Mouse (Mus musculus) E14TG2a.4 (cell line): ENCODE measurements around the gene Ntn5.

Experiments
- H3K27me3 ChIP-seq: 2 replicates; pipeline ENCODE4 v1.6.1; 2014; ENCODE audit warnings: low read length, control low read depth; ENCODE audit not compliant: insufficient read depth
- H3K36me3 ChIP-seq: 2 replicates; pipeline ENCODE4 v1.6.1; 2014; ENCODE audit warnings: low read length, control low read depth; ENCODE audit not compliant: insufficient read depth
- H3K4me1 ChIP-seq: replicated peaks from 2 replicates; pipeline ENCODE4 v1.6.1; 2014; ENCODE audit warnings: low read depth, low read length, control low read depth
- H3K4me3 ChIP-seq: replicated peaks from 2 replicates; pipeline ENCODE4 v1.5.1; 2014; ENCODE audit warnings: mild to moderate bottlenecking, low read length
- H3K9me3 ChIP-seq: 2 replicates; pipeline ENCODE4 v1.6.1; 2014; ENCODE audit warnings: low read length, control low read depth
- CTCF ChIP-seq: conservative IDR thresholded peaks from 2 replicates; pipeline ENCODE4 v1.5.1; 2014; ENCODE audit warnings: low read length
- NANOG ChIP-seq: IDR thresholded peaks from 2 replicates; pipeline ENCODE4 v1.6.1; 2014; ENCODE audit warnings: borderline replicate concordance, low read length, mixed read lengths
- POU5F1 ChIP-seq: IDR thresholded peaks from 2 replicates; pipeline ENCODE4 v1.6.1; 2014; ENCODE audit warnings: low read length, borderline replicate concordance

Gene Ntn5

DNA sequence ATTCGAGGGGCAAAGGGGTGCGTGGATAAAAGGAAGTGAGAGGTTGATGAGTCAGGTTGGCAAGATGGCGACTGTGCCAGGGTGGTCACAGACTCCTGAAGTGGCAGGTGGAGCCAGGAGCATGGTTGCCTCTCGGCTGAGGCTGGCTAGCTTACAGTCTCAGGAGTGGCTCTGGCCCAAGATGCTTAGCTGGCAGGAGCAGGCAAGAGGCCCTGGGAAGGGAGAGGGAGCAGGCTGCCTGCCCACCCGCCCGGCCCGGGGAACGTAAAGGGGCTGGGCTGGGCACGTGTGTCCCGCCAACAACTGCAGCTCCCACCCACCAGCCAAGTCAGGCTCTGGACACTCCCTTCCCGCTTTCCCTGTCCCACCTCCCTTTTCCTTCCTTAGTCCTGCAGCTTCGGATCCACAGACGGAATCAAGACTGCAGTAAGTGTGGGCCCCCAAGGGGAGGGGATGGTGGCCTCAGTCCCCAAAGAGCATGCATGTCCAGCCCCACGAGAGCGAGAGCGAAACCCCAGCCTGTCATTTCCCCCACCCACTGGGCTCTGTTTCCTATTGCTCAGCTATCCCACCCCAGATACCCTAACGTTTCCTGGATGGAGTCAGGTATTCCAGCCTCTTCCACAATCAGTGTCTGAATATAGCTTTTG, 42.3 kb upstream of the Ntn5 start:
- H3K9me3 ChIP-seq = no peaks in the 10 kb centered on the region
- H3K27me3 ChIP-seq = peaks cover 52% of the 10 kb centered on the region
- TF ChIP-seq POU5F1 = no peak
- no peak for TF ChIP-seq NANOG
- TF ChIP-seq CTCF = no peak
- H3K4me3 ChIP-seq = no peak overlapping the region
- peaks cover 75% of the 10 kb centered on the region for H3K4me1 ChIP-seq
- H3K36me3 ChIP-seq = peaks cover 14% of the 10 kb centered on the region

DNA sequence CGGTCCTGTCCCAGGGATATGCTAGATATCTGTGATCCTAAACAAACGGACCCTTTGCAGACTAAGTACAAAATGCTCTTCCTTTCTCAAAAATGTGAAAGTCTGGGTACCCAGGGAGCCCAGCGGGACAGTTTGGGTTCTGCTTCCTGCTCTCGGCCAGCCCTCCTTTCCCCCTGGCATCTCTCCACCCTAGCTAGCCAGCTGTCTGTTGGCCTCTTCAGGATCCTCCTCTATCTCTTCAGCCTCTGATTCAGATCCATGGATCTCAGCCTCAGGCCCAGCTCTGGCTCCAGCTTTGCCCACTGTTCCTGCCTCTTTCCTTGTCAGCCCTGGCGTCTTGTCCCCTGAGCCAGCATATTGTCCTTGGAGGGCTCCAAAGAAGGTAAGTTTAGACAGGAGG, 41.7 kb upstream of the Ntn5 start:
- Histone ChIP-seq H3K36me3 (peaks cover 8% of the 10 kb centered on the region), H3K4me3 (no peak overlapping the region), H3K27me3 (peaks cover 55% of the 10 kb centered on the region), H3K9me3 (no peaks in the 10 kb centered on the region), H3K4me1 (peaks cover 71% of the 10 kb centered on the region)
- no peak for TF ChIP-seq CTCF
- no peak for TF ChIP-seq NANOG
- no peak for TF ChIP-seq POU5F1

DNA sequence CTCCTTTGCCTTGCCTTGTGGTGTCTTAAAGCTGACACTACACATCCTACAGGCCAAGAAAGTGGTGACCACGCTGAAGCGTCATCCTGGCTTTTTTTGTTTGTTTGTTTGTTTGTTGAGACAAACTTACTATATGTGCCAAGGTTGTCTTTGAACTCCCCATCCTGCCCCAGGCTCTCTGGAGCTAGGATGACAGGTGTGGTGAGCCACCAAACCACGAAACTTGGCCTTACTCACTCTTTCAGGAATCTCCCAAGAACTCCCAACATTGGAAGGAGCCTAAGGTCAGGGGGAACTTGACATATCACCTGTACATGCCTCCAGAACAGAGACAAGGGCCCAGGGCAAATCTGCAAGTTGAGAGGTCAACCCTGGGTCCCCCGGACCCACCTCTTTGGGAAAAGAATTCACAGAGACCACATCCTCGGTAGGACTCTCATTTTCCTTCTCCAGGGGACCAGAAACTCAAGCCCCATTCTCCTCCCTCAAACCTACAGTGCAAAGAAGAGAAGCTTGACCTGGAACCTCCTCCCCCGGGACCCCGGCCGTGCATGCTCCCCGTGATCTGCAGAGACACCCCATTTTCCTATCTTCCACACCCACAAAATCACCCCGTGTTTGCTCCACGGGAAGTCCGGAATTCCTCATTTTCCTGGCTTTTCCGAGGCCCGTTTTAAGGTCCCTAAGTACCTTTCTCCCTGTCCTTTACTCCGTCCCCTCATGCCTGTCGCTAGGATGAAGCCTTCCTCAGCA, 41.1 kb upstream of the Ntn5 start:
- Histone ChIP-seq H3K4me1 (peaks cover 71% of the 10 kb centered on the region), H3K9me3 (peaks cover 5% of the 10 kb centered on the region), H3K4me3 (peak overlapping the region; percentile 73), H3K36me3 (peaks cover 2% of the 10 kb centered on the region), H3K27me3 (peaks cover 60% of the 10 kb centered on the region)
- TF ChIP-seq NANOG (no peak), POU5F1 (no peak), CTCF (no peak)

DNA sequence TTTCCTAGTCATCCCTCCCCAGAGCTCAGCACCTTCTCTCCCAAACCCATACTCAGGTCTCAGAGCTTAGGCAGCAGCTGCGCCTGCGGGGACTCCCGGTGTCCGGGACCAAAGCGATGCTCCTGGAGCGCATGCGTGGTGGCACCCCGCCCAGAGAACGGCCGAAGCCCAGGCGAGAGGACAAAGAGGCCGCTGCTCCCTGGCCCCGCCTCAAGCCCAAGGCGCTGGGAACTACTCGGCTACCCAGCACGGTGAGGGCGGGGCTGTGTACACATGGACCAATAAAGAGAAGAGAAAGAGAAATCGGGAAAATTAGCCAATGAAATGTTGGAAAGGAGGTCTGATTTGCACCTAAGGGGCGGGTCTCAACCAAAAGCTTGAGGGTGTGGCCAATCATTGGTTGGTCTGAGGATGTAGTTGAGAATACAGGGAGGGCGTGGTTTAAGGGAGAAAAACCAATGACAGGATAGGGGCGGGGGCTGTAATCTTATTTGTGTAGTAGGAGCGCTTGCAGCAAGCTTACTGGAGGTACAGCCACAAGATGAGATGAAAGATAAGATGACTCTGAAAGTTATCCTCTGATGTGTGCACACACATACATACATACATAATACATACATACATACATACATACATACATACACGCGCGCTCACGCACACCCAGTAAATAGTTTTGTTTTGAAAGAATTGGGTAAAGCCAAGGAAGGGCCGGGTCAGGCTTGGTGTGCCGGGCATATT, 40.2 kb upstream of the Ntn5 start:
- H3K4me3 ChIP-seq = peak overlapping the region; percentile 73
- peaks cover 12% of the 10 kb centered on the region for H3K9me3 ChIP-seq
- no peaks in the 10 kb centered on the region for H3K36me3 ChIP-seq
- peaks cover 58% of the 10 kb centered on the region for H3K27me3 ChIP-seq
- TF ChIP-seq POU5F1 (no peak), CTCF (no peak), NANOG (no peak)
- H3K4me1 ChIP-seq = peaks cover 63% of the 10 kb centered on the region

DNA sequence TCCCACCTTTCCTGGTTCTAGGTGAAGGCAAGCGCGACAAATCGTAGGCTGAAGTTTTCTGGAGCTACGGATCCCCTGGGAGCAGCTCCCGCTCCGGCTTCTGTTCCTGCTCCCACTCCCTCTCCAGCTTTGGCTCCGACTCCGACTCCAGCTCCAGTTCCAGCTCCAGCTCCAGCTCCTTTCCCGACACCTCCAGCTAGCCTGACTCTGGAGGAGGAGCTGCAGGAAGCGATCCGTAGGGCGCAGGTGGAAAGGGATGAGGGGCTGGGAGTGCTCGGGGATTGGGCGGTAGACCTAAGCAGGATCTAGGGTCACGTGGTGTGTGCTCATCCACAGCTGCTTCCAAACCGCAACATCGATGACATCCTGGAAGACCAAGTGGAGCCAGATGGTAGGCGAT, 39.6 kb upstream of the Ntn5 start:
- TF ChIP-seq NANOG = no peak
- TF ChIP-seq CTCF = no peak
- no peak for TF ChIP-seq POU5F1
- peaks cover 58% of the 10 kb centered on the region for H3K27me3 ChIP-seq
- no peaks in the 10 kb centered on the region for H3K36me3 ChIP-seq
- peaks cover 57% of the 10 kb centered on the region for H3K4me1 ChIP-seq
- H3K4me3 ChIP-seq = peak overlapping the region; percentile 73
- H3K9me3 ChIP-seq = peaks cover 14% of the 10 kb centered on the region

DNA sequence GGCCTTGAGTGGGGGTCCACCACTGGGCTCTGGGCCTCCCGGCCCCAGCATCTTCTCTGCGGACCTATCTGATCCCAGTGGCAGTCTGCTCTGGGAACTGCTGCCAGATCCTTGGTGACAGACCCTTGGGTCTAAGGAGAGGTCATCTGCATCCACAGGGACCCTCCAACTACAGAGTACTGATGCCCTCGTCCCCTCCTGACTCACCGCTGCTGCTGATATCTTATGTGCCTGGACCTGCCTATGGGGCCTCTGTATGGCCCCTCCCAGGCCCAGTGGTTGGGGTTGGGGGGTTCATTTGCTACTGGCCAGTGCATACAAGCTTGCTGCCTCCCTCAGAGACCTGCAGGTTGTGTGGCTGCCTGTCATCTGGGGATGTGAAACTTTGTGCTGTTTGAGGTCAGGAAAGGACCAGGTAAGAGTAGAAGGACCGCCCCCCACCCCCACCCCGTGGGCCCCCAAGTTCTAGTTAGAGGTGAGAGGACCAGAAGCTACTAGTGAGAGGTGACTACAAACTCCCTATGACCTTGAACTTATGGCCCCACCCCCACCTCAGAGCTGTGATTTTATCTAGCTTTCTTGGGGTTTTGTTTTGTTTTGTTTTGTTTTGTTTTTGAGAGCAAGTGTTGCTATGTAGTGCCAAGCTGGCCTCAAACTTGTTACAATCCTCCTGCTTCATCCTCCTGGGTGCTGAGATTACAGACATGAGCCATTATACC, 38.8 kb upstream of the Ntn5 start:
- H3K4me1 ChIP-seq = peaks cover 49% of the 10 kb centered on the region
- TF ChIP-seq NANOG (no peak), POU5F1 (no peak), CTCF (no peak)
- no peaks in the 10 kb centered on the region for H3K36me3 ChIP-seq
- H3K4me3 ChIP-seq = peak overlapping the region; percentile 73
- H3K27me3 ChIP-seq = peaks cover 58% of the 10 kb centered on the region
- peaks cover 14% of the 10 kb centered on the region for H3K9me3 ChIP-seq

DNA sequence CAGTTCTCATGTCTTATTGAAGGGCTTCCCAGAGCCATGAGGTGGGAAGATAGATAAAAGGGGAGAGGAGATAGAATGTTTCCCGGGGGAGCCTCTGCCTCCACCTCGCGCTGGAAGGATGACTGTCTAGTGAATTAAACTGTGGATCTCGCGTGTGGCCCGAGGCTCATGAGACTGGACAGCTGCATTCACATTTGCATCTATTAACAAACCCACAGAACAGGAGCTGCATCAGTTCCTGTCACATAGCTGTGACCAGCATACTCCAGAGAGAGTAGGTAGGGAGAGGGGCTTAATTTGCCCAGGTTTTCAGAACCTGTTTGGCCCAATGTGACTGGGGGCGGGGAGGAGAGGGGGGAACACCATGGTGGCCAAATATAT, 38.2 kb upstream of the Ntn5 start:
- TF ChIP-seq POU5F1 (no peak), CTCF (no peak), NANOG (no peak)
- peaks cover 47% of the 10 kb centered on the region for H3K4me1 ChIP-seq
- H3K36me3 ChIP-seq = no peaks in the 10 kb centered on the region
- H3K4me3 ChIP-seq = no peak overlapping the region
- H3K27me3 ChIP-seq = peaks cover 58% of the 10 kb centered on the region
- H3K9me3 ChIP-seq = peaks cover 14% of the 10 kb centered on the region

DNA sequence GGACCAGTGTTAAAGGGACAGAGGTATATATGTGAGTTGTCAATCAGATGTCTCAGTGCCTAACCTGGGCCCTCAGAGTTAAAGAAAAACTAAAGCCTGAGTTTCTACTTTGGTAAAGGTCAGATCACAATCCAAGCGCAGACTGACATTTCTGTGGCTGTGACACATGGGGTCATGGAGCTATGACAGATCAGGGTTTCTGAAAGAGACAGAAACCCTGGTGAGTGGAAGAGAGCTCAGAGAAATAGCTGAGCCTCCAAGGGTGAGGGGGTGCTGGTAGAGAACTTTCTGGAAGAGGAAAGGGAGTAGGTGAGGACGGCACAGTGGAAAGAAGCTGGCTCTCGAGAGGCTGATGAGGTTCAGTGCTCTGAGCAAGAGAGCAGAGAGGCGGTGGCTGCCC, 37.2 kb upstream of the Ntn5 start:
- H3K36me3 ChIP-seq = no peaks in the 10 kb centered on the region
- H3K9me3 ChIP-seq = peaks cover 14% of the 10 kb centered on the region
- no peak overlapping the region for H3K4me3 ChIP-seq
- H3K4me1 ChIP-seq = peaks cover 43% of the 10 kb centered on the region
- peaks cover 57% of the 10 kb centered on the region for H3K27me3 ChIP-seq
- no peak for TF ChIP-seq NANOG
- TF ChIP-seq POU5F1 = no peak
- TF ChIP-seq CTCF = no peak
